Mouse (Mus musculus): Measurements from ENCODE around the gene Orai2.

GRCm38 (mm10) chr5:136198474-136199391 is 28.2 kb upstream of the Orai2 start, which contains the start of gene Prkrip1:
- TF ChIP-seq CTCF (IDR thresholded peaks at IDR 0.05; ENCODE audit: control insufficient read depth, insufficient read depth, insufficient read length), result no peak
- TF ChIP-seq MAX (IDR thresholded peaks at IDR 0.05), result no peak
- no peak for TF ChIP-seq USF1 (IDR thresholded peaks at IDR 0.05; ENCODE audit: low read depth)
- no peak for TF ChIP-seq MYOD1 (IDR thresholded peaks at IDR 0.05; ENCODE audit: control insufficient read depth, insufficient read length, low read depth)
- TF ChIP-seq FOSL1 (IDR thresholded peaks at IDR 0.05; ENCODE audit: insufficient read depth, low read length, poor library complexity, severe bottlenecking), result no peak

Data from C2C12 (cell line).